Mouse (Mus musculus) kidney, adult 2 months (tissue): ENCODE data around the gene Sptbn1.

Experiments
- CTCF ChIP-seq: fragments of 200-500 bp; conservative IDR thresholded peaks from 2 replicates; pipeline ENCODE4 v1.5.1; 2011; ENCODE audit warnings: low read depth, mild to moderate bottlenecking, control low read depth, low read length, moderate library complexity, mixed read lengths; ENCODE audit not compliant: insufficient read depth, insufficient read length
- POLR2A ChIP-seq: fragments of 200-500 bp; IDR thresholded peaks from one replicate; pipeline ENCODE4 v1.6.1; 2011; ENCODE audit warnings: low read depth, low read length, control low read depth

GRCm38 (mm10) chr11:30177145-30177840 lies 90.7 kb downstream of the Sptbn1 start:
- TF ChIP-seq CTCF (no peak), POLR2A (no peak)
